Mouse (Mus musculus): ENCODE data around the gene Hoxb5. TPM values are rescaled to one million over a fixed set of nuclear protein-coding genes. Genes with fewer than 3 reads are reported as not detected.

Hoxb5 gene
- polyA plus RNA-seq, 1 experiment: not detected

GRCm38 (mm10) chr11:96269869-96270268 lies 33.3 kb upstream of the Hoxb5 start:
- no peaks in the 10 kb centered on the region for H3K4me1 ChIP-seq (ENCODE audit: control insufficient read depth, insufficient read depth, low read length)
- peaks cover 67% of the 10 kb centered on the region for H3K27me3 ChIP-seq (ENCODE audit: control insufficient read depth, insufficient read depth, low read length, poor library complexity, severe bottlenecking)
- TF ChIP-seq CTCF (IDR thresholded peaks at IDR 0.05; ENCODE audit: low read depth, low read length) (no peak), POLR2A (IDR thresholded peaks at IDR 0.05; ENCODE audit: insufficient read depth, low read length) (no peak), EP300 (IDR thresholded peaks at IDR 0.05; ENCODE audit: insufficient read depth, low read depth, low read length) (no peak)
- H3K9ac ChIP-seq (ENCODE audit: low read depth, poor library complexity, severe bottlenecking): peak overlapping the region; percentile 28; the same call in 1 of the 2 replicates
- H3K4me3 ChIP-seq (ENCODE audit: low read depth, low read length): no peak overlapping the region
- H3K36me3 ChIP-seq (ENCODE audit: control insufficient read depth, insufficient read depth, low read length, poor library complexity, severe bottlenecking): no peaks in the 10 kb centered on the region
- H3K27ac ChIP-seq (ENCODE audit: insufficient read depth, low read length): no peak overlapping the region
- no peaks in the 10 kb centered on the region for H3K9me3 ChIP-seq (replicated peaks; ENCODE audit: control insufficient read depth, insufficient read depth, low read length, poor library complexity, severe bottlenecking)

DNA sequence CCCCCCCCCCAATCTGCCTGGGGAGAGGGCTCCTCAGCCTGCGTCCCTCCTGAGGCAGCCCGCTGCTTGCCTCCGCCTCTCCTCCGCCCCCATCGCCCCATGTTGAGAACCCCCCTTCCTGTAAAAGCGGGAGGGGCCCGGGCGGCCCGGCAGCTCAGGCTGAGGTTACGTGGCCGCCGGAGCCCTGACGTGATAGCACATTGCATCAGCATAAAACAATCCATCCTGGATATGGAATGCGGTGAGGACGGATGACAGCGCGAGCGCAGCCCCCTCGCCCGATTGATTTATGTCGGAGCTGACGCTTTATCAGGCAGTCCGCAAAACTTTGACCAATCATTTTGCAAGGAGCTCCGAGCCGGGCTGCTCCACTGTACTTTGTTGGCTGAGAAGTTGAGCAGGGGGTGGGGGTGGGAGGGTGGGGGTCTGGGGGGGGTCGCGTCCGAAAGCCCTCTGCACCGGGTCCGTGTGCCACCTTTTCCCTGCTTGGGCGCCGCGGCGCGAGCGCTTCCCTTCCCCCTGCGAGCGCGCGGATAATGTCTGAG lies 32.1 kb upstream of the Hoxb5 start, which contains the start of gene Hoxb9:
Hoxb9 (plus strand) TSS at position 462 of the 545 bp plus-strand sequence.
- Histone ChIP-seq H3K4me3 (ENCODE audit: low read depth, low read length) (peak within 1 kb of the TSS; percentile 45), H3K27me3 (ENCODE audit: control insufficient read depth, insufficient read depth, low read length, poor library complexity, severe bottlenecking) (peaks cover 74% of the 10 kb centered on the region), H3K4me1 (ENCODE audit: control insufficient read depth, insufficient read depth, low read length) (no peaks in the 10 kb centered on the region), H3K9me3 (replicated peaks; ENCODE audit: control insufficient read depth, insufficient read depth, low read length, poor library complexity, severe bottlenecking) (no peaks in the 10 kb centered on the region), H3K9ac (ENCODE audit: low read depth, poor library complexity, severe bottlenecking) (peak within 1 kb of the TSS; percentile 53), H3K27ac (ENCODE audit: insufficient read depth, low read length) (no peak within 1 kb of the TSS), H3K36me3 (ENCODE audit: control insufficient read depth, insufficient read depth, low read length, poor library complexity, severe bottlenecking) (no peaks in the 10 kb centered on the region)
- TF ChIP-seq POLR2A (IDR thresholded peaks at IDR 0.05; ENCODE audit: insufficient read depth, low read length) (no peak), EP300 (IDR thresholded peaks at IDR 0.05; ENCODE audit: insufficient read depth, low read depth, low read length) (no peak), CTCF (IDR thresholded peaks at IDR 0.05; ENCODE audit: low read depth, low read length) (no peak)

DNA sequence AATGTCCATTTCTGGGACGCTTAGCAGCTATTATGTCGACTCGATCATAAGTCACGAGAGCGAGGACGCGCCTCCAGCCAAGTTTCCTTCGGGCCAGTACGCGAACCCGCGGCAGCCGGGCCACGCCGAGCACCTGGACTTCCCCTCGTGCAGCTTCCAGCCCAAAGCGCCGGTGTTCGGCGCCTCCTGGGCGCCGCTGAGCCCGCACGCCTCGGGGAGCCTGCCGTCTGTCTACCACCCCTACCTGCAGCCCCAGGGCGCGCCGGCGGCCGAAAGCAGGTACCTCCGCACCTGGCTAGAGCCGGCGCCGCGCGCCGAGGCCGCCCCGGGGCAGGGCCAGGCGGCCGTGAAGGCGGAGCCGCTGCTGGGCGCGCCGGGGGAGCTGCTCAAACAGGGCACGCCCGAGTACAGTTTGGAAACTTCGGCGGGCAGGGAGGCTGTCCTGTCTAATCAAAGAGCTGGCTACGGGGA lies 31.6 kb upstream of the Hoxb5 start:
- Histone ChIP-seq H3K9me3 (replicated peaks; ENCODE audit: control insufficient read depth, insufficient read depth, low read length, poor library complexity, severe bottlenecking) (no peaks in the 10 kb centered on the region), H3K36me3 (ENCODE audit: control insufficient read depth, insufficient read depth, low read length, poor library complexity, severe bottlenecking) (no peaks in the 10 kb centered on the region), H3K4me3 (ENCODE audit: low read depth, low read length) (peak overlapping the region; percentile 34), H3K9ac (ENCODE audit: low read depth, poor library complexity, severe bottlenecking) (peak overlapping the region; percentile 53), H3K27me3 (ENCODE audit: control insufficient read depth, insufficient read depth, low read length, poor library complexity, severe bottlenecking) (peaks cover 77% of the 10 kb centered on the region), H3K27ac (ENCODE audit: insufficient read depth, low read length) (no peak overlapping the region), H3K4me1 (ENCODE audit: control insufficient read depth, insufficient read depth, low read length) (no peaks in the 10 kb centered on the region)
- no peak for TF ChIP-seq POLR2A (IDR thresholded peaks at IDR 0.05; ENCODE audit: insufficient read depth, low read length)
- TF ChIP-seq CTCF (IDR thresholded peaks at IDR 0.05; ENCODE audit: low read depth, low read length): no peak
- no peak for TF ChIP-seq EP300 (IDR thresholded peaks at IDR 0.05; ENCODE audit: insufficient read depth, low read depth, low read length)

DNA sequence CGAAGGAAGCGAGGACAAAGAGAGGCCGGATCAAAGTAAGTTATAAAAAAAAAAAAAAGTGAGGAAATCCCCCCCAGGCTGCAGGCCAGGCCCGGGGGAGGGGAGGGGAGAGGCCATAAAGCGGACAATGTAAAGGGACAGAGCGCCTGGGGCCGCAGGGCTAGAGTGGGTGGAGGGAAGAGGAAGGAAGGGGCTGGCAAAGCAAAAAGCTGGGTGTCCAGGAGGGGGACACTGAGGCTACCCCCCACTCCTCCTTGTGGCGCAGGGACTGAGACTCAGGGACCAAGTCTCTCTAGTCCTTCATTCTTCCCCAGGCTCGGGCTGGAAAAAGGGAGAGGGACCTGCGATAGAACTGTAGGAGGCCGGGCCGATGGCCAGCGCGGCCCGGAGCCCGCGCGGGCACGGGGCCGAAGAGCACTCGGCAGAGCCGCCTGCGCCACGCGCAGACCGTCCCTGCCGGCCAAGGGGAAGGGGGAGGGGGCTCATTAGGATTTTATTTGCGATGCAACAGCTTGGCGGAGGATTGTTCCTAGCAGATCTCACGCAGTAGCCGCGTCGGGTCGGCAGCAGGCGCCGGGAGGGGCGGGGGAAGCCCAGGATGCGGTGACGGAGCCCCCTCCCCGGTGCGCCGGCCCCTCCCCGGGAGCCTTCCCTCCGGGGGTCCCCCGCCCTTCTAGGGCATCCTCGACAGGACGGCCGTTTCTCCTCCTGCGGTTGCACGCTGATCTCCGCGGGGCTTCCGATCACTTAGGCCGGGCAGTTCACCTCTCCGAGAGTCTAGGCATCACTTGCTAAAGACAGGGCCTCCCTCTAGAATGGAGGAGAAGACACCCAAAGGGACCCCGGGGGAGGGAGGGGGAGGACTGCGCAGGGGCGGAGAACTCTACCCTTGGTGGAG lies 30.9 kb upstream of the Hoxb5 start:
- Histone ChIP-seq H3K4me1 (ENCODE audit: control insufficient read depth, insufficient read depth, low read length) (no peaks in the 10 kb centered on the region), H3K9ac (ENCODE audit: low read depth, poor library complexity, severe bottlenecking) (peak overlapping the region; percentile 53), H3K27me3 (ENCODE audit: control insufficient read depth, insufficient read depth, low read length, poor library complexity, severe bottlenecking) (peaks cover 74% of the 10 kb centered on the region), H3K36me3 (ENCODE audit: control insufficient read depth, insufficient read depth, low read length, poor library complexity, severe bottlenecking) (no peaks in the 10 kb centered on the region), H3K9me3 (replicated peaks; ENCODE audit: control insufficient read depth, insufficient read depth, low read length, poor library complexity, severe bottlenecking) (no peaks in the 10 kb centered on the region), H3K27ac (ENCODE audit: insufficient read depth, low read length) (no peak overlapping the region), H3K4me3 (ENCODE audit: low read depth, low read length) (peak overlapping the region; percentile 38)
- TF ChIP-seq CTCF (IDR thresholded peaks at IDR 0.05; ENCODE audit: low read depth, low read length) (no peak), POLR2A (IDR thresholded peaks at IDR 0.05; ENCODE audit: insufficient read depth, low read length) (no peak), EP300 (IDR thresholded peaks at IDR 0.05; ENCODE audit: insufficient read depth, low read depth, low read length) (no peak)

DNA sequence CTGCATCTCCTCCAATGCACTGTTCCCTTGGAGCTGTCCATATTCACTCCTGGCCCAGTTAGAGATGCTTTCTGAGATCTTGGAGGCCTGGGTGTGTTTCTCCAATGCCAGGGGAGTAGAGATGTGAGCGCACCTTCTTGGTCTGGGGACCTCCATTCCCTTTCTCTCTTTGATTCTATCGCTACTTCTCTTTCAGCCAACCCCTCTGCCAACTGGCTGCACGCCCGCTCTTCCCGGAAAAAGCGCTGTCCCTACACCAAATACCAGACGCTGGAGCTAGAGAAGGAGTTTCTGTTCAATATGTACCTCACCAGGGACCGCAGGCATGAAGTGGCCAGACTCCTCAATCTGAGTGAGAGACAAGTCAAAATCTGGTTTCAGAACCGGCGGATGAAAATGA lies 28.7 kb upstream of the Hoxb5 start:
- H3K4me1 ChIP-seq (ENCODE audit: control insufficient read depth, insufficient read depth, low read length): no peaks in the 10 kb centered on the region
- H3K27me3 ChIP-seq (ENCODE audit: control insufficient read depth, insufficient read depth, low read length, poor library complexity, severe bottlenecking): peaks cover 62% of the 10 kb centered on the region
- H3K9me3 ChIP-seq (replicated peaks; ENCODE audit: control insufficient read depth, insufficient read depth, low read length, poor library complexity, severe bottlenecking): no peaks in the 10 kb centered on the region
- no peak overlapping the region for H3K9ac ChIP-seq (ENCODE audit: low read depth, poor library complexity, severe bottlenecking)
- TF ChIP-seq CTCF (IDR thresholded peaks at IDR 0.05; ENCODE audit: low read depth, low read length) (no peak), EP300 (IDR thresholded peaks at IDR 0.05; ENCODE audit: insufficient read depth, low read depth, low read length) (no peak), POLR2A (IDR thresholded peaks at IDR 0.05; ENCODE audit: insufficient read depth, low read length) (no peak)
- H3K27ac ChIP-seq (ENCODE audit: insufficient read depth, low read length): no peak overlapping the region
- no peak overlapping the region for H3K4me3 ChIP-seq (ENCODE audit: low read depth, low read length)
- no peaks in the 10 kb centered on the region for H3K36me3 ChIP-seq (ENCODE audit: control insufficient read depth, insufficient read depth, low read length, poor library complexity, severe bottlenecking)

GRCm38 (mm10) chr11:96275896-96276295 lies 27.2 kb upstream of the Hoxb5 start:
- H3K4me3 ChIP-seq (ENCODE audit: low read depth, low read length): no peak overlapping the region
- no peak for TF ChIP-seq CTCF (IDR thresholded peaks at IDR 0.05; ENCODE audit: low read depth, low read length)
- no peak for TF ChIP-seq POLR2A (IDR thresholded peaks at IDR 0.05; ENCODE audit: insufficient read depth, low read length)
- TF ChIP-seq EP300 (IDR thresholded peaks at IDR 0.05; ENCODE audit: insufficient read depth, low read depth, low read length): no peak
- peaks cover 60% of the 10 kb centered on the region for H3K27me3 ChIP-seq (ENCODE audit: control insufficient read depth, insufficient read depth, low read length, poor library complexity, severe bottlenecking)
- H3K9me3 ChIP-seq (replicated peaks; ENCODE audit: control insufficient read depth, insufficient read depth, low read length, poor library complexity, severe bottlenecking): no peaks in the 10 kb centered on the region
- no peaks in the 10 kb centered on the region for H3K36me3 ChIP-seq (ENCODE audit: control insufficient read depth, insufficient read depth, low read length, poor library complexity, severe bottlenecking)
- H3K9ac ChIP-seq (ENCODE audit: low read depth, poor library complexity, severe bottlenecking): no peak overlapping the region
- no peaks in the 10 kb centered on the region for H3K4me1 ChIP-seq (ENCODE audit: control insufficient read depth, insufficient read depth, low read length)
- no peak overlapping the region for H3K27ac ChIP-seq (ENCODE audit: insufficient read depth, low read length)
